Mouse (Mus musculus) E14TG2a.4 (cell line): Measurements from ENCODE around the gene Atraid.

ENCODE experiments used
- CTCF ChIP-seq: conservative IDR thresholded peaks from 2 replicates; pipeline ENCODE4 v1.5.1; 2014; ENCODE audit warnings: low read length
- POU5F1 ChIP-seq: IDR thresholded peaks from 2 replicates; pipeline ENCODE4 v1.6.1; 2014; ENCODE audit warnings: low read length, borderline replicate concordance

- TF ChIP-seq CTCF (no peak), POU5F1 (no peak)
These were observed 48.8 kb upstream of the Atraid start for GRCm38 (mm10) chr5:30999324-30999723.
